13 mouse cellular contexts compared by ENCODE assay signal in genomic region chr6:118765261-118765660, GRCm38 (mm10).
"Had no signal": no experiment of that assay in that cellular context is flagged by ENCODE, and none has a peak within 500 bp of the region (broad histone marks: within the 10 kb centered on the region; RNA-seq: fewer than 3 reads in every experiment).

No protein-coding gene starts in this region.

- H3K27ac ChIP-seq: kidney, embryonic 15.5 days; limb, embryonic 15.5 days; liver, embryonic 12.5 days; midbrain, embryonic 13.5 days; stomach, postnatal 0 days had no signal

- H3K27me3 ChIP-seq: limb, embryonic 15.5 days; liver, embryonic 12.5 days; midbrain, embryonic 13.5 days had no signal

- ATAC-seq: liver, embryonic 12.5 days; midbrain, embryonic 13.5 days had no signal

- H3K9ac ChIP-seq: kidney, embryonic 15.5 days; limb, embryonic 15.5 days; liver, embryonic 12.5 days; lung, embryonic 14.5 days; midbrain, embryonic 13.5 days had no signal

- H3K36me3 ChIP-seq: kidney, embryonic 15.5 days; limb, embryonic 15.5 days; liver, embryonic 12.5 days; midbrain, embryonic 13.5 days had no signal

- DNase-seq: kidney, adult 2 months; kidney, postnatal 14 days; layer of hippocampus, adult 9-11 months; layer of hippocampus, postnatal 36 days; lung, embryonic 14.5 days; lung, postnatal 14 days; right cerebral cortex, postnatal 25 days; thymus, postnatal 4 days had no signal

- H3K4me2 ChIP-seq: kidney, embryonic 15.5 days; limb, embryonic 15.5 days; liver, embryonic 12.5 days; lung, embryonic 14.5 days; midbrain, embryonic 13.5 days had no signal

- H3K9me3 ChIP-seq: kidney, embryonic 15.5 days; limb, embryonic 15.5 days; liver, embryonic 12.5 days; midbrain, embryonic 13.5 days had no signal

- H3K4me1 ChIP-seq: kidney, embryonic 15.5 days; limb, embryonic 15.5 days; midbrain, embryonic 13.5 days had no signal

- H3K4me3 ChIP-seq: kidney, embryonic 15.5 days; limb, embryonic 15.5 days; liver, embryonic 12.5 days; midbrain, embryonic 13.5 days had no signal
